Mouse (Mus musculus) heart, adult 11 months (tissue): ENCODE data around the gene Mast3.

Source experiments
- DNase-seq: peaks from one replicate; pipeline ENCODE4 v3.0.0; 2022

Gene Mast3

GRCm38 (mm10) chr8:70742176-70742575 lies 62.7 kb downstream of the Mast3 start:
- DNase-seq, result peak; percentile 95

DNA sequence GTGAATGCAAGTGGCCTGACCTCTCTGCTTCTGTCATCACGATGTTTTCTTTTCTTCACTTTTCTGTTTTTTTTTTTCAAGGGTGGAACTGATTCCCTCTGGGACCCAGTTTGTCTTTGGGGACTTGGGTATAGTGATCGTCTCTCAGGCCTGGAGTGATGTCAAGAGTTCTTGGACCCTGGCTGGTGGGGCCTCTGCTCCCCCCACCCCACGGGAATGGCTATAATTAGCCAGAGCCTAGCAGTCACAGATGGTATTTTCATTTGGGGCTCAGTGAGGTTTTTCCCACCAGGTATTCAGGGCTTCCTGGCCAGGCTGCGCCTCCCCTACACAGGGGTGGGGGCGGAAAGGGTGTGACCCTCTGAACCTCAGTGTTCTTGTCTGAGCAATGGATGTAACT lies 63.2 kb downstream of the Mast3 start:
- DNase-seq, result peak; percentile 96

DNA sequence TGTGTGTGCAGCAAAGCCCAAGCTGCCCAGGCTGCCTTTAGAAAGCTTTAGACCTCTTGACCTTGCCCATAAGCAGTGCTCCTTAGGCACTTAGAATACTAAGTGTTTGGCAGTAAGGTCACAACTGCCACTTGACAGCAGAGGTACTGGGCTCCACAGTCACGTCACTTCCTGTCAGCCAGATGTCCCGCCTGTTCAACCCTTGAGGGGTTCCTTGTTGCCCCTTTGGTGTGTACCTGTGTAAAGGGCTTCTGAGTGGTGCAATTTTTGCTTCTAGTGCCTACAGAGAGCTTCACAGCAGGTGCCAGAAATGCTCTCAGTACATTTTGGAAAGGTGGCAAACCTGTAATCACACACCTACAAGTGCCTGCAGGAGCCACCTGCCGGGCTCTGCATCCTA lies 66.6 kb downstream of the Mast3 start:
- DNase-seq, result no peak

- DNase-seq, result no peak
Observed at GRCm38 (mm10) chr8:70737705-70738104, 67.1 kb downstream of the Mast3 start.

DNA sequence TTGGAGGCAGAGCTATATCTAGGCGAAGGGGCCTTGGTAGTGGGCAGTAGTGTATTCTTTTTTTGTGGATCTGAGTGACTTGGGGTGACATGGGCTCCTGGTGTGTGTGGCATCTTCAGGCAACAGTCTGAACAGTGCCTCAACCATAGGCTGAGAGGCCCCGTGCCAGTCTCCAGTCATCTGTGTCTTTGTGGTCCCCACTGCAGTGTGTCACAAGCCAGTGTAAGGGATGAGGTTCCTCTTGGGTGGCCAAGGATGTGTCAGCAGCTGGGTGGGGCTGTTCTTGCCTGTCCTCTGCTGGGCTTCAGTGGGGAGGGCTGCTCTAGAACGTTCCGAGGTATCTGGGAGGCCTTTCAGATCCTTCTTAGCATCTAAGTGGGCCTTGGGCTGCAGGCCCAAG lies 73.9 kb downstream of the Mast3 start:
- DNase-seq, result peak; percentile 89

- peak; percentile 88 for DNase-seq
Observed at GRCm38 (mm10) chr8:70729808-70730475, 74.9 kb downstream of the Mast3 start.
